Mouse (Mus musculus) liver, postnatal 0 days (tissue): Measurements from ENCODE around the gene Rbms3.

ENCODE experiments used
- CTCF ChIP-seq: sonication (generic); IDR thresholded peaks from 2 replicates; pipeline ENCODE4 v1.5.1; 2016; ENCODE audit warnings: antibody characterized with exemption, low read depth
- EP300 ChIP-seq: IDR thresholded peaks from 2 replicates; pipeline ENCODE4 v1.6.1; 2016; ENCODE audit warnings: antibody characterized with exemption, low read depth, mild to moderate bottlenecking

DNA sequence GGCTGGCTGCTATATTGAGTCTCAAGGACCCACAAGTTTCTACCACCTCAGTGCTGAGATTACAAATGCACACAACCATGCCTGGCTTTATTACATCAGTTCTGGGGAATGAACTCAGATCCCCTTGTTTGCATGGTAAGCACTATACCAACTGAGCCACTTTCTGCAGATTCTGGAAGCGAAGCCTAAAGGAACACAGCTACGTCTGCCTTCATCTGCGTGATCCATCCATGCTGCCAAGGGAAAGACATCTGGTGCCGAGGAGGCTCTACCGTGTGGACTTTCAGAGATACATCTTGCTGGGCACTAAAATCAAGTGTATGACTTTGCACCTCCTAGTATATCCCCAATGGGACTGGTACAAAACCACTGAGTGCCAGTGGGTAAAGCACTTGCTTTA, 1010.8 kb downstream of the Rbms3 start:
- TF ChIP-seq CTCF (no peak), EP300 (no peak)
